Mouse (Mus musculus) MEL (cell line): ENCODE measurements around the gene Tanc1. TPM values are rescaled to one million over a fixed set of nuclear protein-coding genes. Genes with fewer than 3 reads are reported as not detected.

Experiments
- DNase-seq: peaks from one replicate; pipeline ENCODE4 v3.0.0; 2011; ENCODE audit warnings: low read depth, low spot score
- H3K27ac ChIP-seq: 2 replicates; pipeline ENCODE4 v1.5.1; 2012; ENCODE audit warnings: low read depth, mild to moderate bottlenecking, control low read depth, low read length, moderate library complexity; ENCODE audit not compliant: control insufficient read depth
- H3K27me3 ChIP-seq, 2 experiments: fragments of 150-350 bp in 1 of 2; sonication (generic) in 1 of 2; 2 replicates each; pipeline ENCODE4 v1.6.1; 2012; ENCODE audit warnings: low read length in 2 of 2, mild to moderate bottlenecking in 2 of 2, improper control_type of control experiment in 1 of 2, moderate library complexity in 1 of 2; ENCODE audit not compliant: insufficient read depth in 2 of 2, control insufficient read depth in 1 of 2
- H3K36me3 ChIP-seq, 2 experiments: 2 replicates each; pipeline ENCODE4 v1.6.1; 2012 to 2014; ENCODE audit warnings: low read length in 2 of 2, improper control_type of control experiment in 1 of 2, inconsistent platforms in 1 of 2, mild to moderate bottlenecking in 1 of 2; ENCODE audit not compliant: insufficient read depth in 2 of 2, control insufficient read depth in 1 of 2
- H3K4me1 ChIP-seq, 2 experiments: fragments of 150-350 bp in 1 of 2; sonication (generic) in 1 of 2; 2 replicates each; pipeline ENCODE4 v1.6.1; 2012; ENCODE audit warnings: low read length in 2 of 2, improper control_type of control experiment in 1 of 2, mild to moderate bottlenecking in 1 of 2; ENCODE audit not compliant: insufficient read depth in 2 of 2, control insufficient read depth in 1 of 2
- H3K4me3 ChIP-seq, 2 experiments: fragments of 150-350 bp in 1 of 2; sonication (generic) in 1 of 2; 2 replicates each; pipeline ENCODE4 v1.5.1; 2012; ENCODE audit warnings: low read depth in 2 of 2, low read length in 2 of 2, mild to moderate bottlenecking in 2 of 2, moderate library complexity in 2 of 2, control low read depth in 1 of 2, improper control_type of control experiment in 1 of 2; ENCODE audit not compliant: control insufficient read depth in 1 of 2, insufficient read depth in 1 of 2
- H3K79me2 ChIP-seq: 2 replicates; pipeline ENCODE4 v1.6.1; 2012; ENCODE audit warnings: mild to moderate bottlenecking, low read length, moderate library complexity; ENCODE audit not compliant: control insufficient read depth, poor library complexity, insufficient read depth
- H3K9ac ChIP-seq: 2 replicates; pipeline ENCODE4 v1.6.1; 2012; ENCODE audit warnings: low read depth, mild to moderate bottlenecking, control low read depth, low read length, moderate library complexity; ENCODE audit not compliant: control insufficient read depth, poor library complexity, severe bottlenecking
- H3K9me3 ChIP-seq: fragments of 150-350 bp; sonication (generic); replicated peaks from 2 replicates; pipeline ENCODE4 v1.6.1; 2012; ENCODE audit warnings: mild to moderate bottlenecking, low read length, improper control_type of control experiment, moderate library complexity; ENCODE audit not compliant: insufficient read depth
- CHD1 ChIP-seq: IDR thresholded peaks from 2 replicates; pipeline ENCODE4 v1.6.1; 2012; ENCODE audit warnings: low read depth, mild to moderate bottlenecking, inconsistent platforms, low read length, improper control_type of control experiment
- CTCF ChIP-seq, 3 experiments: IDR thresholded peaks in 2 of 3; conservative IDR thresholded peaks in 1 of 3; 2 replicates each; pipeline ENCODE4 v1.5.1; 2011 to 2012; ENCODE audit warnings: low read length in 3 of 3, low read depth in 2 of 3, mild to moderate bottlenecking in 2 of 3, improper control_type of control experiment in 1 of 3, inconsistent platforms in 1 of 3, mixed read lengths in 1 of 3, moderate library complexity in 1 of 3; ENCODE audit not compliant: control insufficient read depth in 1 of 3, insufficient read depth in 1 of 3, poor library complexity in 1 of 3, severe bottlenecking in 1 of 3
- ELF1 ChIP-seq: IDR thresholded peaks from 2 replicates; pipeline ENCODE4 v1.6.1; 2014; ENCODE audit warnings: low read depth, mild to moderate bottlenecking, inconsistent platforms, low read length, improper control_type of control experiment, moderate library complexity
- ETS1 ChIP-seq: IDR thresholded peaks from 2 replicates; pipeline ENCODE4 v1.6.1; 2012; ENCODE audit warnings: low read depth, mild to moderate bottlenecking, inconsistent platforms, low read length, improper control_type of control experiment, moderate library complexity
- GABPA ChIP-seq: IDR thresholded peaks from 2 replicates; pipeline ENCODE4 v1.6.1; 2012; ENCODE audit warnings: low read depth, mild to moderate bottlenecking, inconsistent platforms, low read length, improper control_type of control experiment, moderate library complexity
- GATA1 ChIP-seq: IDR thresholded peaks from 2 replicates; pipeline ENCODE4 v1.6.1; 2011; ENCODE audit warnings: low read depth, low read length, improper control_type of control experiment
- HCFC1 ChIP-seq: IDR thresholded peaks from 2 replicates; pipeline ENCODE4 v1.6.1; 2012; ENCODE audit warnings: low read depth, mild to moderate bottlenecking, inconsistent platforms, low read length, improper control_type of control experiment, moderate library complexity
- KAT2A ChIP-seq: conservative IDR thresholded peaks from 2 replicates; pipeline ENCODE4 v1.6.1; 2012; ENCODE audit warnings: low read depth, low read length, improper control_type of control experiment, inconsistent platforms
- MXI1 ChIP-seq: IDR thresholded peaks from 2 replicates; pipeline ENCODE4 v1.6.1; 2011; ENCODE audit warnings: mild to moderate bottlenecking, low read depth, low read length, improper control_type of control experiment
- NELFE ChIP-seq: IDR thresholded peaks from 2 replicates; pipeline ENCODE4 v1.6.1; 2011; ENCODE audit warnings: low read depth, low read length, improper control_type of control experiment
- POLR2AphosphoS2 ChIP-seq: IDR thresholded peaks from 2 replicates; pipeline ENCODE4 v1.6.1; 2011; ENCODE audit warnings: low read length, improper control_type of control experiment
- POLR2AphosphoS5 ChIP-seq: IDR thresholded peaks from 2 replicates; pipeline ENCODE4 v1.6.1; 2012; ENCODE audit warnings: low read depth, borderline replicate concordance, mild to moderate bottlenecking, inconsistent platforms, low read length, moderate library complexity, mixed read lengths
- SIN3A ChIP-seq: IDR thresholded peaks from 2 replicates; pipeline ENCODE4 v1.6.1; 2012; ENCODE audit warnings: low read length, improper control_type of control experiment, inconsistent platforms
- SMC3 ChIP-seq: IDR thresholded peaks from 2 replicates; pipeline ENCODE4 v1.6.1; 2011; ENCODE audit warnings: low read depth, low read length, improper control_type of control experiment
- TCF12 ChIP-seq: IDR thresholded peaks from 2 replicates; pipeline ENCODE4 v1.6.1; 2014; ENCODE audit warnings: low read depth, mild to moderate bottlenecking, inconsistent platforms, low read length, improper control_type of control experiment, moderate library complexity
- polyA plus RNA-seq, 2 experiments: library from polyadenylated mRNA; stranded (reverse) in 1 of 2; unstranded in 1 of 2; fragments of >175 nt in 1 of 2; fragments of >200 nt in 1 of 2; gene quantifications; 2 replicates each; pipeline versions ENCODE4 v1.2.1 to v1.2.4; 2012; ENCODE audit warnings: low replicate concordance in 2 of 2, low read depth in 1 of 2; ENCODE audit not compliant: insufficient read length in 2 of 2, insufficient read depth in 1 of 2, missing spikeins in 1 of 2
- total RNA-seq: library from RNA; depleted of rRNA; stranded (reverse); fragments of 300-350 nt; gene quantifications from 2 replicates; pipeline ENCODE4 v1.2.3, GENCODE M21; 2012

Gene Tanc1
- total and polyA plus RNA-seq, 3 experiments: 0.54 to 0.78 TPM; not detected in 1

DNA sequence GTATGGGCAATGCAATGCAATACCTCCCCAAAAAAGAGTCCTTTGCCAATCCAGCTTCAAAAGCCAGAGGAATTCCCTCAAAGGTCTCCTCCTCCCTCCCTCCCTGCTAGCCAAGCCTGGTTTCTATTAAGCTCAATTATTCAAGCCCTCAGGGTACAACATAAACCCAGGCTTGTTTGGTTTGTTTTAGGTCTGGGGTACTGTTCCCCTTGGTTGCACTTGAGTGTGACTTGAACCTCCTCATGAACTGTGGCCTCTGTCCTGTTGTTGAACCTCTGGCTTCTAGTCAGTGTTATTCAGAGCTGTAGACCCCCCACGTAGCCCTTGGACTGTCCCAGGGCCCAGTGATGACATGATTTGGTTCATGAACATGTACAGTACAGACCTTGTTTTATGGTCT lies 62.0 kb downstream of the Tanc1 start:
- Histone ChIP-seq H3K79me2 (no peaks in the 10 kb centered on the region), H3K4me1 (no peaks in the 10 kb centered on the region), H3K36me3 (no peaks in the 10 kb centered on the region), H3K4me3 (no peak overlapping the region), H3K9ac (no peak overlapping the region), H3K27me3 (no peaks in the 10 kb centered on the region), H3K27ac (no peak overlapping the region), H3K9me3 (no peaks in the 10 kb centered on the region)
- DNase-seq: no peak
- TF ChIP-seq ETS1 (no peak), CHD1 (no peak), KAT2A (no peak), NELFE (no peak), ELF1 (no peak), TCF12 (no peak), SIN3A (no peak), GATA1 (no peak), POLR2AphosphoS2 (no peak)

- Histone ChIP-seq H3K4me1 (no peaks in the 10 kb centered on the region), H3K27ac (no peak overlapping the region), H3K79me2 (no peaks in the 10 kb centered on the region), H3K4me3 (no peak overlapping the region), H3K9me3 (no peaks in the 10 kb centered on the region), H3K27me3 (no peaks in the 10 kb centered on the region), H3K9ac (no peak overlapping the region), H3K36me3 (no peaks in the 10 kb centered on the region)
- TF ChIP-seq KAT2A (no peak), POLR2AphosphoS5 (no peak), SIN3A (no peak), SMC3 (no peak), CTCF (IDR thresholded peaks at IDR 0.05 in 2 of 3, conservative IDR thresholded peaks at IDR 0.05 in 1 of 3; ENCODE audit: control insufficient read depth in 1 of 3, insufficient read depth in 1 of 3, low read depth in 2 of 3, low read length in 3 of 3, poor library complexity in 1 of 3, severe bottlenecking in 1 of 3) (no peak), MXI1 (no peak), TCF12 (no peak), GABPA (no peak), HCFC1 (no peak), ELF1 (no peak)
- no peak for DNase-seq
These were observed 63.6 kb downstream of the Tanc1 start for GRCm38 (mm10) chr2:59675270-59675995.

DNA sequence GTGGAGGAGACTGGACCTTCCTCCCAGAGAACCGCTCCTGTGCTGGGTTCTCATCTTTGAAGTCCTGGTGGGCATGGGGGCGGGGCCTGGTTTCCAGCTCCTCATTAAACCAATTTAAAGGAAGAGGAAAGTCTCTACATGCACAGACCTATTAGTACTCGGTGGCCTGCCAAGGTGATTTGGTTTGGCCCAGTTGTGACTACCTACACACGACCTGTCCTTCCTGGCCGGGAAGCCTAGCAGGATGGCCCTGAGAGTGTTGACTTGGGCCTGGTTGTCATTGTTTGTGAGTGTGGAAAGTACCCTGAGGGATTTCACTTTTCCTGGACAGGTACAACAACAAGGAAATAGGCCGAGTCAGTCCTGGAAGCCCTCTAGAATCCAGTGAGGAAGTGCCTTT lies 64.2 kb downstream of the Tanc1 start:
- DNase-seq: no peak
- Histone ChIP-seq H3K9ac (no peak overlapping the region), H3K27me3 (no peaks in the 10 kb centered on the region), H3K4me3 (no peak overlapping the region), H3K79me2 (no peaks in the 10 kb centered on the region), H3K9me3 (no peaks in the 10 kb centered on the region), H3K4me1 (no peaks in the 10 kb centered on the region), H3K36me3 (no peaks in the 10 kb centered on the region), H3K27ac (no peak overlapping the region)
- TF ChIP-seq GATA1 (no peak), CHD1 (no peak)
